Mouse (Mus musculus): ENCODE measurements at regions not wholly inside any gene's neighbourhood (a gene's known extent, or its start where the extent isn't known, plus 50 kb on each side); places are given as distances from the start of the nearest gene placed in this dataset.
A peak's percentile ranks its signal among the peaks of the same experiment; 100 is the strongest.

- DNase-seq (ENCODE audit: low read depth, low spot score) = no peak
Measured at GRCm38 (mm10) chr1:97555565-97555955, 106.3 kb downstream of the D1Ertd622e start.

GRCm38 (mm10) chr1:97554936-97555564 lies 106.8 kb downstream of the D1Ertd622e start:
- DNase-seq (ENCODE audit: low read depth, low spot score) = peak; percentile 81

GRCm38 (mm10) chr1:97553485-97554474 lies 108.1 kb downstream of the D1Ertd622e start:
- DNase-seq (ENCODE audit: low read depth, low spot score) = no peak

- DNase-seq (ENCODE audit: low read depth, low spot score) = peak; percentile 77
Measured at GRCm38 (mm10) chr1:97552886-97553285, 109.0 kb downstream of the D1Ertd622e start.

GRCm38 (mm10) chr1:97541162-97541493 lies 120.7 kb downstream of the D1Ertd622e start:
- no peak for DNase-seq (ENCODE audit: low read depth, low spot score)

- no peak for DNase-seq (ENCODE audit: low read depth, low spot score)
Measured at GRCm38 (mm10) chr1:97540291-97541161, 121.3 kb downstream of the D1Ertd622e start.

- DNase-seq (ENCODE audit: low read depth, low spot score) = peak; percentile 33
Measured at GRCm38 (mm10) chr1:97496915-97497314, 165.0 kb downstream of the D1Ertd622e start.

DNA sequence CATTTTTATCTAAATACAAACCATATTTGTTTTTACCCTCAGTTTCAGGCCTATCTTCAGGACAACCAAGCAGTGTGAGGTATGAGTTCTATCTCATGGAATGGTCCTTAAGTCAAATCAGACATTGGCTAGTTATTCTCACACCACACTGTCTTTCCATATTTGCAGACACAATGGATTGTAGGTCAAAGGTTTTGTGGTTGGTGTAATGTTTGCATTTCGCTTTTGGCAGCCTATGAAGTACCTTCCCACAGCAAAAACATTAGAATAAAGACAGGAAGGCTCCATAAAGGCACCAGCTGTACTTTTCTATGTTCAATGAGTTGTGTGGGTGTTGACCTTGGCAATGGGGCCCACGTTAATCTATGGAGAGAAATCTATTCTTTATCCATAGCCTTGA lies 182.0 kb downstream of the D1Ertd622e start:
- DNase-seq (ENCODE audit: low read depth, low spot score) = no peak

All from telencephalon, adult 2 months (tissue).